Mouse (Mus musculus) heart, postnatal 0 days (tissue): ENCODE measurements around the gene Ablim1. TPM values are rescaled to one million over a fixed set of nuclear protein-coding genes. Genes with fewer than 3 reads are reported as not detected.

ENCODE experiments used
- ATAC-seq: fragments of 200-750 bp; cut with Nextera tagmentation; 2 replicates; pipeline ENCODE4 v1.8.0; 2017; ENCODE audit warnings: low read depth, moderate number of reproducible peaks, moderate library complexity; ENCODE audit not compliant: insufficient read depth
- DNase-seq: peaks from one replicate; pipeline ENCODE4 v3.0.0-alpha.2; 2016; ENCODE audit warnings: low spot score
- H3K27ac ChIP-seq: fragments of 300-500 bp; sonication (generic); 2 replicates; pipeline ENCODE4 v1.5.1; 2014; ENCODE audit warnings: low read depth, mild to moderate bottlenecking
- H3K27me3 ChIP-seq: fragments of 300-500 bp; sonication (generic); 2 replicates; pipeline ENCODE4 v1.6.1; 2014; ENCODE audit warnings: low read length, mixed read lengths; ENCODE audit not compliant: control insufficient read depth, insufficient read depth
- H3K36me3 ChIP-seq: fragments of 300-500 bp; sonication (generic); replicated peaks from 2 replicates; pipeline ENCODE4 v1.6.1; 2014; ENCODE audit warnings: low read length, mixed read lengths; ENCODE audit not compliant: control insufficient read depth, insufficient read depth
- H3K4me1 ChIP-seq: fragments of 300-500 bp; sonication (generic); 2 replicates; pipeline ENCODE4 v1.6.1; 2014; ENCODE audit warnings: antibody characterized with exemption; ENCODE audit not compliant: control insufficient read depth, insufficient read depth
- H3K4me2 ChIP-seq: fragments of 300-500 bp; sonication (generic); 2 replicates; pipeline ENCODE4 v1.6.1; 2014; ENCODE audit warnings: low read depth, mild to moderate bottlenecking, low read length, moderate library complexity
- H3K4me3 ChIP-seq: fragments of 300-500 bp; sonication (generic); 2 replicates; pipeline ENCODE4 v1.5.1; 2014; ENCODE audit warnings: low read depth, low read length
- H3K9ac ChIP-seq: fragments of 300-500 bp; sonication (generic); replicated peaks from 2 replicates; pipeline ENCODE4 v1.6.1; 2014; ENCODE audit warnings: low read depth, low read length, mixed read lengths
- H3K9me3 ChIP-seq: fragments of 300-500 bp; sonication (generic); replicated peaks from 2 replicates; pipeline ENCODE4 v1.6.1; 2016; ENCODE audit warnings: low read length; ENCODE audit not compliant: control insufficient read depth
- CTCF ChIP-seq: IDR thresholded peaks from 2 replicates; pipeline ENCODE4 v1.5.1; 2016; ENCODE audit warnings: antibody characterized with exemption, control low read depth, low read depth
- EP300 ChIP-seq: IDR thresholded peaks from 2 replicates; pipeline ENCODE4 v1.6.1; 2016; ENCODE audit warnings: antibody characterized with exemption, low read depth
- WGBS: fragments of 180-500 bp; shearing (Covaris S2); extraction: QIAGEN DNeasy Blood & Tissue Kit; methylation state at CpG from one replicate; pipeline ENCODE4 v1.1.7; 2014; 5-methylcytosine and 5-hydroxymethylcytosine counted together
- polyA plus RNA-seq: library from polyadenylated mRNA; unstranded; fragments of >200 nt; fragmentation: Nextera tagmentation; extraction: Ambion mirVana; gene quantifications from 2 replicates; pipeline ENCODE4 v1.2.1, GENCODE M21; 2015
- total RNA-seq: library from RNA; depleted of rRNA; stranded (reverse); fragments of >200 nt; gene quantifications from 2 replicates; pipeline ENCODE4 v1.2.3, GENCODE M21; 2014; ENCODE audit warnings: low replicate concordance

The Ablim1 gene
- total and polyA plus RNA-seq, 2 experiments from 2014 or later, result 106 to 235 TPM

DNA sequence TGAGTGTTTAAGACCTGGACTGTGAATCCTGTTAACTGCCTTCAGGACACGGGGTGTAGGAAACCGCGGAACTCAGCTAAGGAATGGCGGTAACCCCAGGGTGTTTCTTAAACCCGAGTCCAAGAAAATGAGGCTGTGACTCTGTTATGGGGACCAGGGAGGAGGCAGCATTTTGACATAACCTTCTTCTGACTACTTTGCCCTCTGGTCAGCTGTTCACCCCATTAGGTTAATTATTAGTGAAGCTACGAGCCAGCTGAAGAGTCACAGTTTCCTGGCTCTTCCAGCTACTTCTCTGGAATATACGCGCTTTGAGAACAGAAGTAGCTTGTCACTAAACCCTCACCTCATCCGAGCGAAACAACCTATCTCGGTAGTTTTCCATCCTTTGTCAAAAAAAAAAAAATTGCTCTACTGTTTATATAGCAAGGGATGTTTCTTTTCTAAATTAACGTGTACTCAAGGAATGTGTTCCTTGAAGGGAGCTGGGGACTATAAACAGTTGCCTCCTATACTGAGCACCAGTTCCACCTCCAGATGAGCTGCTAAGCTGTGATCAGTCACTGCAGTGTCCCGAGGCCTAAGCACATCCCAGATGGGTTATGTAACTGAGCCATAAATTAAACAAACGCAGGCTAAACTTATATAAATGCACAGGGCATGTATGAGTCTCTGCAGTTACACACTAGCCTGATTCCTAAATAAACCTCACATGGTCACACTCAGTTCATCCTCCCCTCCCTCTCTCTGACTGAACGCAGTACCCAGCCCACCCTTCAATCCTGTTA lies 39.4 kb downstream of the Ablim1 start:
- DNase-seq (no peak), ATAC-seq (no peak)
- peak overlapping the region; percentile 33; the same call in 1 of the 2 replicates for H3K9ac ChIP-seq
- H3K4me1 ChIP-seq, result peaks cover 42% of the 10 kb centered on the region
- TF ChIP-seq EP300, result no peak
- no peak for TF ChIP-seq CTCF
- 63% methylated on average over 15 of the region's 15 CpGs for WGBS
- peak overlapping the region; percentile 46 for H3K4me2 ChIP-seq
- no peaks in the 10 kb centered on the region for H3K27me3 ChIP-seq
- H3K9me3 ChIP-seq, result no peaks in the 10 kb centered on the region
- peak overlapping the region; percentile 95 for H3K27ac ChIP-seq
- H3K4me3 ChIP-seq, result peak overlapping the region; percentile 11; the same call in 1 of the 2 replicates
- no peaks in the 10 kb centered on the region for H3K36me3 ChIP-seq

DNA sequence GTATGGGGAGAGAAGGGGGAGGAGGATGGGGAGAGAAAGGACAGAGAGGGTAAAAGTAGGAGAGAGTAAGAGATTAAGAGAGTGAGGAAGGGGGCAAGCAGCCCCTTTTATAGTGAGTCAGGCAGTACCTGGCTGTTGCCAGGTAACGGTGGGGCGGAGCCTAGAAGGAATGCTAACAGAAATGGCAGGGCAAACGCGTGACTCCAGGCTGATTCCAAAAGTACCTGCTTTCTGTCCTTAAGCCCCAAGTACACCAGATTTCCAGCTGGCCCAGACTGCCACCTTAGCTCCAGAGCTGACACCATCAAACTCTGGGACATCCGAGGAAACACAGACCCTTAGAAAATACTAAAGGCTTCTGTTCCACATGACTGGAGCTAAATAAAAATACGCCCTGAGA lies 40.0 kb downstream of the Ablim1 start:
- H3K4me1 ChIP-seq, result peaks cover 48% of the 10 kb centered on the region

DNA sequence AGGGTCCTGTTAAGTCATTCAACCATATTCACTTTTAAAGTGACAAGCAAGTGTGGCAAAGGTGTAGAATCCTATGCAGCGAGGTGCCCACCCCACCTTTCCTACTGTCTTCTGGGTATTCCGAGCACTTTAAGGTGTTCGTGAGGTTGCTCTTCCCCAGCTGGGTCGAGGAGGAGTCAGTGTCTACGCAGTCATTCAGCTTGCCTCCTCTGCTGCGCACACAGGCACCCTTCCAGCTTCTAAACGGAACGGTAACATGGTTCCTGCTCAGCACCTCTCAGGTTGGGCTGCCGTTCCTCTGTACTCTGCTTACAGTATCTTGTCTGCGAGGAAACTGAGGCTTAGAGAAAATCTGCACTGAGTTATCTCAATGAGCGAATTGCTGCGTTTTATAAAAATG lies 40.4 kb downstream of the Ablim1 start:
- Histone ChIP-seq H3K9ac (0 out of 2 replicates have a peak overlapping the region, but pooled peaks have one; percentile 33), H3K27ac (peak overlapping the region; percentile 95)
- WGBS, result 48% methylated on average over 12 of the region's 12 CpGs

More for the DNA sequence above, 40.0 kb downstream of the Ablim1 start:
- Histone ChIP-seq H3K27me3 (no peaks in the 10 kb centered on the region), H3K36me3 (no peaks in the 10 kb centered on the region), H3K9ac (peak overlapping the region; percentile 33; the same call in 1 of the 2 replicates), H3K4me2 (peak overlapping the region; percentile 46), H3K4me3 (peak overlapping the region; percentile 11; the same call in 1 of the 2 replicates), H3K27ac (peak overlapping the region; percentile 95), H3K9me3 (no peaks in the 10 kb centered on the region)
- 37% methylated on average over 6 of the region's 6 CpGs for WGBS
- ATAC-seq, result no peak
- no peak for TF ChIP-seq CTCF
- no peak for TF ChIP-seq EP300
- no peak for DNase-seq

GRCm38 (mm10) chr19:57272824-57273613 lies 41.7 kb downstream of the Ablim1 start:
- Histone ChIP-seq H3K27ac (peak overlapping the region; percentile 95), H3K4me1 (peaks cover 59% of the 10 kb centered on the region), H3K9me3 (no peaks in the 10 kb centered on the region), H3K4me3 (no peak overlapping the region), H3K4me2 (no peak overlapping the region), H3K36me3 (no peaks in the 10 kb centered on the region), H3K27me3 (no peaks in the 10 kb centered on the region), H3K9ac (no peak overlapping the region)
- DNase-seq, result peak; percentile 77
- TF ChIP-seq CTCF (no peak), EP300 (peak; percentile 40; the same call in 1 of the 2 replicates)
- ATAC-seq, result peak; percentile 78
- 38% methylated on average over 13 of the region's 13 CpGs for WGBS

More for the DNA sequence above, 40.4 kb downstream of the Ablim1 start:
- no peak for ATAC-seq
- peaks cover 52% of the 10 kb centered on the region for H3K4me1 ChIP-seq
- DNase-seq, result no peak
- TF ChIP-seq CTCF (no peak), EP300 (no peak)
- H3K4me3 ChIP-seq, result no peak overlapping the region
- no peaks in the 10 kb centered on the region for H3K9me3 ChIP-seq
- no peaks in the 10 kb centered on the region for H3K36me3 ChIP-seq
- peak overlapping the region; percentile 46 for H3K4me2 ChIP-seq
- H3K27me3 ChIP-seq, result no peaks in the 10 kb centered on the region

GRCm38 (mm10) chr19:57271757-57272156 lies 43.0 kb downstream of the Ablim1 start:
- Histone ChIP-seq H3K4me3 (no peak overlapping the region), H3K4me1 (peaks cover 58% of the 10 kb centered on the region), H3K27ac (peak overlapping the region; percentile 95), H3K9ac (no peak overlapping the region), H3K4me2 (peak overlapping the region; percentile 32), H3K27me3 (no peaks in the 10 kb centered on the region), H3K9me3 (no peaks in the 10 kb centered on the region), H3K36me3 (no peaks in the 10 kb centered on the region)
- DNase-seq (peak; percentile 80), ATAC-seq (peak; percentile 32)
- WGBS, result 27% methylated on average over 16 of the region's 16 CpGs
- TF ChIP-seq EP300 (peak; percentile 89), CTCF (no peak)
